Mouse (Mus musculus) heart, embryonic 11.5 days (tissue): ENCODE results near the gene Prepl. TPM values are rescaled to one million over a fixed set of nuclear protein-coding genes. Genes with fewer than 3 reads are reported as not detected.

Source experiments
- polyA plus RNA-seq: library from polyadenylated mRNA; unstranded; fragments of >200 nt; fragmentation: Nextera tagmentation; extraction: Ambion mirVana; gene quantifications from 2 replicates; pipeline ENCODE4 v1.2.1, GENCODE M21; 2014

Gene Prepl
- polyA plus RNA-seq, 1 experiment from 2014 or later: 27.1 TPM

Other genes starting within 250 kb of the Prepl start
- gene Ppm1b, start 133.5 kb downstream of the Prepl start, polyA plus RNA-seq: 58.9 and 67.1 TPM in 2 replicates
- 0.17 TPM in 1 of 2 replicates, not detected in the other for gene Slc3a1, start 61.9 kb downstream of the Prepl start, polyA plus RNA-seq
- 7.0 TPM in 2 replicates for gene Camkmt, start 311 bp upstream of the Prepl start, polyA plus RNA-seq